Mouse (Mus musculus) right cerebral cortex, postnatal 10 days (tissue): ENCODE results near the gene Nedd9.
A peak's percentile ranks its signal among the peaks of the same experiment; 100 is the strongest.
"Not testable (repeated sequence)": the region's sequence is repeated elsewhere in the genome, so short reads cannot be mapped to it uniquely, and the experiment has no call there.

Experiments
- DNase-seq, 2 experiments: peaks; one replicate each; pipeline ENCODE4 v3.0.0; 2021; ENCODE audit warnings: low spot score in 2 of 2

The Nedd9 gene

GRCm38 (mm10) chr13:41372555-41373460 is 114.4 kb downstream of the Nedd9 start:
- DNase-seq, result no peak

GRCm38 (mm10) chr13:41371547-41371946 is 115.6 kb downstream of the Nedd9 start:
- DNase-seq, result no peak

GRCm38 (mm10) chr13:41368612-41369011 is 118.5 kb downstream of the Nedd9 start:
- DNase-seq, result no peak

- no peak for DNase-seq
Measured at GRCm38 (mm10) chr13:41367176-41367611, 120.0 kb downstream of the Nedd9 start.

GRCm38 (mm10) chr13:41366609-41367008 is 120.6 kb downstream of the Nedd9 start:
- DNase-seq, result not testable (repeated sequence)

GRCm38 (mm10) chr13:41364273-41364672 is 122.9 kb downstream of the Nedd9 start:
- DNase-seq, result no peak

- DNase-seq, result no peak
Measured at GRCm38 (mm10) chr13:41362909-41363308, 124.3 kb downstream of the Nedd9 start.

GRCm38 (mm10) chr13:41360272-41360815 is 126.8 kb downstream of the Nedd9 start:
- DNase-seq, result no peak

- DNase-seq, result no peak
Measured at GRCm38 (mm10) chr13:41359330-41360215, 127.6 kb downstream of the Nedd9 start.

- DNase-seq, result peak; percentile 96
Measured at GRCm38 (mm10) chr13:41358480-41359180, 128.5 kb downstream of the Nedd9 start.

GRCm38 (mm10) chr13:41358009-41358408 is 129.2 kb downstream of the Nedd9 start:
- no peak for DNase-seq

GRCm38 (mm10) chr13:41357586-41357985 is 129.6 kb downstream of the Nedd9 start:
- no peak for DNase-seq

- no peak for DNase-seq
Measured at GRCm38 (mm10) chr13:41357161-41357560, 130.0 kb downstream of the Nedd9 start.

GRCm38 (mm10) chr13:41355552-41355951 is 131.6 kb downstream of the Nedd9 start:
- DNase-seq, result no peak

- DNase-seq, result no peak
Measured at GRCm38 (mm10) chr13:41354591-41354990, 132.6 kb downstream of the Nedd9 start.

- DNase-seq, result no peak
Measured at GRCm38 (mm10) chr13:41353676-41354075, 133.5 kb downstream of the Nedd9 start.

GRCm38 (mm10) chr13:41352352-41352751 is 134.8 kb downstream of the Nedd9 start:
- DNase-seq, result no peak

GRCm38 (mm10) chr13:41350589-41350988 is 136.6 kb downstream of the Nedd9 start:
- DNase-seq, result no peak

- DNase-seq, result no peak
Measured at GRCm38 (mm10) chr13:41349770-41350169, 137.4 kb downstream of the Nedd9 start.

- no peak for DNase-seq
Measured at GRCm38 (mm10) chr13:41345756-41346155, 141.4 kb downstream of the Nedd9 start.

- no peak for DNase-seq
Measured at GRCm38 (mm10) chr13:41345306-41345705, 141.9 kb downstream of the Nedd9 start.

GRCm38 (mm10) chr13:41343887-41344266 is 143.3 kb downstream of the Nedd9 start:
- DNase-seq, result no peak
